Mouse (Mus musculus) liver, embryonic 14.5 days (tissue): ENCODE measurements around the gene Ccdc40. TPM values are rescaled to one million over a fixed set of nuclear protein-coding genes. Genes with fewer than 3 reads are reported as not detected.

Experiments
- ATAC-seq: fragments of 200-750 bp; cut with Nextera tagmentation; 2 replicates; pipeline ENCODE4 v1.8.0; 2017; ENCODE audit warnings: moderate number of reproducible peaks, mild to moderate bottlenecking, moderate library complexity; ENCODE audit not compliant: insufficient read depth
- DNase-seq, 3 experiments: peaks; one replicate each; pipeline ENCODE4 v3.0.0-alpha.2; 2012 to 2013; ENCODE audit warnings: low read depth in 3 of 3, low spot score in 3 of 3
- H3K27ac ChIP-seq: fragments of 300-500 bp; sonication (generic); 2 replicates; pipeline ENCODE4 v1.5.1; 2014; ENCODE audit warnings: moderate library complexity, mild to moderate bottlenecking, control low read depth, inconsistent platforms
- H3K27me3 ChIP-seq: fragments of 300-500 bp; sonication (generic); 2 replicates; pipeline ENCODE4 v1.6.1; 2014; ENCODE audit warnings: mild to moderate bottlenecking, low read length, moderate library complexity; ENCODE audit not compliant: control insufficient read depth, insufficient read depth
- H3K36me3 ChIP-seq: fragments of 300-500 bp; sonication (generic); replicated peaks from 2 replicates; pipeline ENCODE4 v1.6.1; 2014; ENCODE audit warnings: low read depth; ENCODE audit not compliant: control insufficient read depth, insufficient read depth
- H3K4me1 ChIP-seq, 2 experiments: fragments of 200-500 bp in 1 of 2; fragments of 300-500 bp in 1 of 2; sonication (generic) in 1 of 2; replicated peaks; 2 replicates each; pipeline ENCODE4 v1.6.1; 2012 to 2014; ENCODE audit warnings: antibody characterized with exemption in 1 of 2, inconsistent platforms in 1 of 2, low read length in 1 of 2; ENCODE audit not compliant: control insufficient read depth in 2 of 2, insufficient read depth in 2 of 2
- H3K4me2 ChIP-seq: fragments of 300-500 bp; sonication (generic); 2 replicates; pipeline ENCODE4 v1.6.1; 2014; ENCODE audit warnings: low read depth, mild to moderate bottlenecking, control low read depth, moderate library complexity
- H3K4me3 ChIP-seq, 2 experiments: fragments of 200-500 bp in 1 of 2; fragments of 300-500 bp in 1 of 2; sonication (generic) in 1 of 2; 2 replicates each; pipeline ENCODE4 v1.5.1; 2012 to 2014; ENCODE audit warnings: low read depth in 2 of 2, low read length in 2 of 2, mild to moderate bottlenecking in 2 of 2, control low read depth in 1 of 2, inconsistent platforms in 1 of 2, moderate library complexity in 1 of 2; ENCODE audit not compliant: insufficient read depth in 1 of 2
- H3K9ac ChIP-seq: fragments of 300-500 bp; sonication (generic); replicated peaks from 2 replicates; pipeline ENCODE4 v1.6.1; 2014; ENCODE audit warnings: mild to moderate bottlenecking, control low read depth, moderate library complexity
- H3K9me3 ChIP-seq: fragments of 300-500 bp; sonication (generic); 2 replicates; pipeline ENCODE4 v1.6.1; 2016; ENCODE audit warnings: low read length, mixed read lengths; ENCODE audit not compliant: control insufficient read depth
- CTCF ChIP-seq: IDR thresholded peaks from 2 replicates; pipeline ENCODE4 v1.5.1; 2016; ENCODE audit warnings: antibody characterized with exemption, low read depth, control low read depth
- EP300 ChIP-seq: IDR thresholded peaks from 2 replicates; pipeline ENCODE4 v1.6.1; 2016; ENCODE audit warnings: antibody characterized with exemption, low read depth
- WGBS: fragments of 180-500 bp; shearing (Covaris S2); extraction: QIAGEN DNeasy Blood & Tissue Kit; methylation state at CpG from one replicate; pipeline ENCODE4 v1.1.7; 2014; ENCODE audit not compliant: insufficient replicate concordance; 5-methylcytosine and 5-hydroxymethylcytosine counted together
- polyA plus RNA-seq, 2 experiments: library from polyadenylated mRNA; depleted of rRNA in 1 of 2; stranded (reverse) in 1 of 2; unstranded in 1 of 2; fragments of >200 nt; fragmentation: Nextera tagmentation in 1 of 2; extraction: Ambion mirVana in 1 of 2; gene quantifications; 2 replicates each; pipeline versions ENCODE4 v1.2.1 to v1.2.3; 2012 to 2014

Gene Ccdc40
- polyA plus RNA-seq, 2 experiments, result 0.42 to 0.59 TPM

GRCm38 (mm10) chr11:119217861-119218260 is 10.5 kb upstream of the Ccdc40 start:
- Histone ChIP-seq H3K9ac (no peak overlapping the region), H3K4me3 (no peak overlapping the region), H3K27me3 (no peaks in the 10 kb centered on the region), H3K27ac (no peak overlapping the region), H3K4me2 (no peak overlapping the region), H3K4me1 (peaks cover 4 to 18% of the 10 kb centered on the region in 2 experiments; a peak in 3 of 4 replicates), H3K9me3 (no peaks in the 10 kb centered on the region), H3K36me3 (no peaks in the 10 kb centered on the region)
- ATAC-seq (no peak), DNase-seq (no peak)
- WGBS, result 66% methylated on average over 6 of the region's 6 CpGs
- TF ChIP-seq EP300, result no peak
- TF ChIP-seq CTCF, result no peak

- Histone ChIP-seq H3K4me1 (peaks cover 4 to 16% of the 10 kb centered on the region in 2 experiments; a peak in 3 of 4 replicates), H3K4me3 (no peak overlapping the region), H3K36me3 (no peaks in the 10 kb centered on the region), H3K4me2 (no peak overlapping the region), H3K9ac (no peak overlapping the region), H3K27me3 (no peaks in the 10 kb centered on the region), H3K9me3 (no peaks in the 10 kb centered on the region), H3K27ac (no peak overlapping the region)
- WGBS, result 37% methylated on average over 17 of the region's 17 CpGs
- no peak for DNase-seq
- ATAC-seq, result no peak
- TF ChIP-seq EP300, result no peak
- TF ChIP-seq CTCF, result no peak
These were observed 8.4 kb upstream of the Ccdc40 start for GRCm38 (mm10) chr11:119219816-119220465.

GRCm38 (mm10) chr11:119221812-119222510 is 6.4 kb upstream of the Ccdc40 start:
- Histone ChIP-seq H3K4me3 (no peak overlapping the region), H3K27me3 (peaks cover 3% of the 10 kb centered on the region), H3K4me1 (0 out of 4 replicates have a peak, but pooled peaks cover 0 to under 1% of the 10 kb centered on the region in 2 experiments), H3K27ac (no peak overlapping the region), H3K9me3 (no peaks in the 10 kb centered on the region), H3K36me3 (no peaks in the 10 kb centered on the region), H3K9ac (no peak overlapping the region), H3K4me2 (no peak overlapping the region)
- DNase-seq, result no peak
- no peak for ATAC-seq
- 54% methylated on average over 10 of the region's 11 CpGs for WGBS
- TF ChIP-seq EP300 (no peak), CTCF (no peak)

DNA sequence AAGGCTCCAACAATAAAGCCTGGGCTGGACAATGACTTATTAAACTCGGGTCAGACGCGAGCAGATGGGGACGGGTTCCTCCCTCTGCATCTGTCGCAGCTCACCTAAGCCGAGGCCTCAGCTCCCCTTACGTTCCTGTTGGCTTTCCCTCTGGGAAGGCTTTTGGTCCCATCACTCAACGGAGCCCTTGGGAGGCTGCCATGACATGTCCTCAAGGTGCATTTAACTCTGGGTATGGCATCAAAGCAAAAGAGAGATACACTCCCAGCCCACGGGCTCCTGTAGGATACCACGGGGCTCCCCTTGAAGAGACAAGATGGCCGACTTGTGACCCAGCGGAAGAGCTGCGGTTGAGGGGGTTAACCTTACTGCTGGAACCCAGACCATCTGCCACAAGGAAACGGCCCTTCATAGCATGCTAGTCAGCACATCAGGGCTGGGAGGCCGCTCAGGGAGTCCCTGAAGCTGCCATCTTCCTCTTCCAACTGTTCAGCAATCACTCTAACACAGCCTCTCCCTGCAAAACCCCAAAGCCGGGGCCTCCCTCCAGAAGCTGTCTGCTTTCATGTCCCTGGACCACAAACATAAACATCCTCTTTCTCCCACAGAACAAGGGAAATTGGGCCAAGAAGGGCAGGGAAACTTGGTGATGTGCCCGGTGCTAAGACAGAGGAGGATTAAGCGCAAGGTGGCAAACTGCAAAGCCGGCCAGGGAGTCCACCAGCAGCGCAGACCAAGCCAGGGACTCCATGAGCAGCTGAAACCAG is 5.1 kb upstream of the Ccdc40 start:
- no peak for DNase-seq
- H3K27ac ChIP-seq, result no peak overlapping the region

GRCm38 (mm10) chr11:119224926-119225325 is 3.4 kb upstream of the Ccdc40 start:
- DNase-seq (no peak), ATAC-seq (no peak)
- Histone ChIP-seq H3K27ac (no peak overlapping the region), H3K36me3 (no peaks in the 10 kb centered on the region), H3K9ac (no peak overlapping the region), H3K4me3 (no peak overlapping the region), H3K9me3 (no peaks in the 10 kb centered on the region), H3K4me1 (no peaks in the 10 kb centered on the region; a peak in 1 of 4 replicates), H3K27me3 (peaks cover 27% of the 10 kb centered on the region), H3K4me2 (no peak overlapping the region)
- no peak for TF ChIP-seq CTCF
- TF ChIP-seq EP300, result no peak
- 72% methylated on average over 6 of the region's 6 CpGs for WGBS

More for the DNA sequence above, 5.1 kb upstream of the Ccdc40 start:
- no peaks in the 10 kb centered on the region; a peak in 1 of 4 replicates for H3K4me1 ChIP-seq
- H3K4me2 ChIP-seq, result no peak overlapping the region
- H3K27me3 ChIP-seq, result peaks cover 13% of the 10 kb centered on the region
- TF ChIP-seq CTCF (no peak), EP300 (no peak)
- H3K9me3 ChIP-seq, result no peaks in the 10 kb centered on the region
- ATAC-seq, result no peak
- WGBS, result 66% methylated on average over 20 of the region's 20 CpGs
- H3K4me3 ChIP-seq, result no peak overlapping the region
- no peak overlapping the region for H3K9ac ChIP-seq
- no peaks in the 10 kb centered on the region for H3K36me3 ChIP-seq
